Mouse (Mus musculus): ENCODE measurements at regions not wholly inside any gene's neighbourhood (a gene's known extent, or its start where the extent isn't known, plus 50 kb on each side); places are given as distances from the start of the nearest gene placed in this dataset.

DNA sequence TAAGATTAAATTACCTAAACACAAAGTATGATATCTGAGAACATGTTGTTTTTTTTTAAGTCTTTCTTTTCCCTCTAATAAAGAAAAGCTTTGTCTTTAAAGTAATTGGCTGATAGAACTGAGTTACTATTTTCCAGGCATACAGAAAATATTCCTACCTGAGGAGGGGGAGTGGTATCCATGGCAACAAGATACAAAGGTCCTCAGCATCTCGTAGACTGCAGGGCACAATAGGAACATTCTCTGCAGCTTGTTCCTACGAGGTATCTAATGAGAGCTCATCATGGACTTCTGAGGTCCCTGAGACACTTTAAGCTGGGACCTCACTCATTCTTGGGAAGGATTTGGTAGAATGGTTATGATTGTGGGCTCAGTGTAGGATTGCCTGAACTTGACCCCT is 225.5 kb upstream of the Cdh4 start:
- no peak for DNase-seq (ENCODE audit: low read depth, low spot score)

DNA sequence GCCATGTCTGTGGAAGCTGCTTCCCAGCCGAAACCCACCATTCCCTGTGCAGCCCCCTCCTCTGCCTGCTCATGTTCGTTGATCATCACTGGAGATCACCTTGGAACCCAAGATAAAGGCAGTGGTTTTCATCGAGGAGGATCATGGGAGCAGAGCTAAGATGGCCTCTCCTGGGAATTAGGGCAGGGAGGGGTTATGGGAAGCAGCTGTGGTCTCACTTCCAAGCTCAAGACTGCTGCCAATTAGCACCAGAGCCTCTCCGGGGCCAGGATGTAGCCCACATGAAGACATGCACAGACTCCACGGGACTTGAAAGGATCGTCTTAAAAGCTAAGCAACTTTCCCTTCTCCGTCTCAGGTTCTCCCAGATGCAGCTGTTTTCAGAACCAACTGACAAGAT is 214.1 kb upstream of the Cdh4 start:
- DNase-seq (ENCODE audit: low read depth, low spot score): peak; percentile 7

GRCm38 (mm10) chr2:179231708-179232354 is 210.4 kb upstream of the Cdh4 start:
- no peak for DNase-seq (ENCODE audit: low read depth, low spot score)

DNA sequence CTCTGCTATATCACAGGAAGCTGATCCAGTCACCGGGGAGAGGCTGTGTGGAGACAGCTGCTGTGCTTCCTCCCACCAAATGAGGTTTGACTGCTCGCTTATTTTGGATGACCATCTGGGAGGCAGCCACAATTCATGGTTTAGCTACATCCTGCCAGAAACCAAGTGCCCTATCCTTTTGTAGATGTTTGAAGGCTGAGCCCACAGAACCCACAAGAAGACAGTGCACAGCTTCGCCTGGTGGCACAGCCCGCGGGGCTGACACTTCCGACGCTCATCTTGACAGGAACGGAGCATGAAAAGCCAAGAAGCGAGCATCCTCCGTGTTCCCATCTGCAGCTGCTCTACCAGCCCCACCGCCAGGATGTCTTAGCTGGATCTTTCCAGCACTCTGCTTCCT is 204.1 kb upstream of the Cdh4 start:
- DNase-seq (ENCODE audit: low read depth, low spot score): no peak

- no peak for DNase-seq (ENCODE audit: low read depth, low spot score)
Observed at GRCm38 (mm10) chr2:179260892-179261291, 181.3 kb upstream of the Cdh4 start.

DNA sequence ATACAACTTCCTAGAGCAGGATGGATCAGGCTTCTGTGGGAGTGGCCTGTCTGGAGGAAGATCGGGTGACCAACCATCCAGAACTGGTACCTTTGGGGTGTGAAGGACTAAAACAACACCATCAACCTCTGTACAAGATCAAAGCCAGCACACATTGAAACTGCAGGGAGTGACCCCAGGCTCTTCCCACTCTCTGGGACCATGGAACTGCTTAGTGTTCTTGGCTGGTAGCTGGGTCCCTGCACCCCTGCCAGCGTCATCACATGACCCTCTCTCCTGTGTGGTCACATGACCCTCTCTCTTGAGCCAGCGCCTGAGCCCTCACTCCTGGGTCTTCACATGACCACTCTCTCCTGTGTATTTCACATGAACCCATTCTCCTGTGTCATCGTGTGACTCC is 178.3 kb upstream of the Cdh4 start:
- no peak for DNase-seq (ENCODE audit: low read depth, low spot score)

DNA sequence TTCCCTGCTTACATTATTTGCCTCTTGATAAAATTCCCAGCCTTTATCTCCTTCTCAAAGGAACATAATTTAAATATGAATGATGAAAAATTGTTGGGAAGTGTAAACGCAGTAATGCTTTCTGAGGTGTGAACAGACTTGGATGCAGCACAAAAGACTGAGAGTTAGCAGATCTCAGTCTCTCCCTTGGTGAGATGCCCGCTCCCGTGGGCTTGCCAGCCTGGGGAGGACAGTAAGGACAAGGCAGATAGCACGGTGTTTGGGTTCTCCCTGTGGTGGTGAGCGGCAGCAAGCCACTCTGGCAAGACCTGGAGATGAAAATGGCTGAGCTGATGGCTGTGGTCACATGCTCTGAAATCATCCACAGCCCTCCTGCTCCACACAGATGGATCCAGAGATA is 176.8 kb upstream of the Cdh4 start:
- no peak for DNase-seq (ENCODE audit: low read depth, low spot score)

DNA sequence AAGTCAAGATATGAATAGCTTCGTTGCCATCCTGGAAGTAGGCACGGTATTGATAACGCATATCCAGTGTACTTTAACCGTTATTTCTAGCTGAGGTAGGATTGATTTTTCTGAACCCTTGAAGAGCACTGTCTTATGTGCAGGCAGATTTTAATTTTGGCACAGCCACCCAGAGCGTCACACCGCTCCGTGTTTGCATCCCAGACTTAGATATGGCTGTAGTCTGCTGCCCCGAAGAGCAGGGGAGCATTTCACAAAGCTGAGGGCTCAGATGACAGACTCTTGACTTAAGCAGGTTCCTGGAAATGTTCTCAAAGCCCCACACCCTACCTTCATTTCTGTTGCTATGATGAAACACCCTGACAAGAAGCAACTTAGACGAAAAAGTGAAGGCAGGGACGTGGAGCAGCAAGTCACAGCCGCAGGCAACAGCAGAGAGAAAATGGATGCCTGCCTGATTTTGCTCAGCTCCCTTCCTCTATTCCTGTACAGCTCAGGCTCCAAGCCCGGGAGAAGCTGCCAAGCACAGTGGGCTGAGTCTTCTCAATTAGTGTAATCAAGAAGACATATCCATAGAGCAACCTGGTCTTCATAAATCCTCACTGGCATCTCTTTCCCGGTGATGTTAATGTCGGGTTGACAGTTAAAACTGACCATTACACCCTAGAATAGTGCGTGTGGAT is 164.9 kb upstream of the Cdh4 start:
- DNase-seq (ENCODE audit: low read depth, low spot score): no peak

- no peak for DNase-seq (ENCODE audit: low read depth, low spot score)
Observed at GRCm38 (mm10) chr2:179277887-179278282, 164.3 kb upstream of the Cdh4 start.

- no peak for DNase-seq (ENCODE audit: low read depth, low spot score)
Observed at GRCm38 (mm10) chr2:179282276-179282675, 160.0 kb upstream of the Cdh4 start.

DNA sequence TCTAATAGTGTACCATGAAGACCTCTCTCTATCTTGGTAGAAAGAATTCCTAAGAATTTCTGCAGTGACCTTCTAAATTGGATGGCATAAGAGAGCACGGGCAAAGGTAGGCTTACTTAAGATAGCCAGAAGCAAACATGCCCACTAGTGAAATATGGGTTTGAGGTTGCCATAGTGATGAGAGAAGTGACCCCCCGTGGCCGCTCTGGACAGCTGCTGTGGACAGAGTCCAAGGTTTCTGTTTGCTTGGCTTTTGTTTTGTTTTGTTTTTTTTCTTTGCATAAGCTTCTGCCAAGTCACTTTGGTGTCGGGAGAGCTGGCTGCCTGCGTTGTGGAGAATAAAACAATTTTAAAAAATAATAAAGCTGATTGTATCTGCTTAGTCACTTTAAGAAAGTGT is 151.8 kb upstream of the Cdh4 start:
- no peak for DNase-seq (ENCODE audit: low read depth, low spot score)

- DNase-seq (ENCODE audit: low read depth, low spot score): no peak
Observed at GRCm38 (mm10) chr2:179291046-179291563, 151.1 kb upstream of the Cdh4 start.

- no peak for DNase-seq (ENCODE audit: low read depth, low spot score)
Observed at GRCm38 (mm10) chr2:179291958-179292357, 150.3 kb upstream of the Cdh4 start.

- DNase-seq (ENCODE audit: low read depth, low spot score): no peak
Observed at GRCm38 (mm10) chr2:179292566-179292965, 149.7 kb upstream of the Cdh4 start.

GRCm38 (mm10) chr2:179293114-179293513 is 149.1 kb upstream of the Cdh4 start:
- no peak for DNase-seq (ENCODE audit: low read depth, low spot score)

GRCm38 (mm10) chr2:179297057-179297456 is 145.2 kb upstream of the Cdh4 start:
- DNase-seq (ENCODE audit: low read depth, low spot score): no peak

DNA sequence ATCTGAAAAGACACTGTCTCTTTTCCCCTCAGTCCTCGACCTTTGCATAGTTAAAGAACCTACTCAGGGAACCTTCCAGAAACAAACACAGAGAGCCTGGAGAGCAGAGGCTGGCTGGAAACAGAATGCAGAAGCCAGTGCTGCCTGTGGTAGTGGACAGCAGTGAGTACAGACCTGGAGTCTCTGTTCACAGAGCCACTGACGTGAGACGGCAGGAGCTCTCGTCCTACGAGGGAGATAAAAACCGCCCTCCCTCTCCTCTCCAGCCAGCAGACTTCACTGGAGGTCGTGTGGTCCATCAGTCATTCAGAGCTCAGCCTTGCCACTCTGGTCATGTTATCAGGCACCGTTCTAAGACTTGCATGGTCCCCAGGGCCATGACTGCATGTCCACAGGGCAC is 138.5 kb upstream of the Cdh4 start:
- no peak for DNase-seq (ENCODE audit: low read depth, low spot score)

DNA sequence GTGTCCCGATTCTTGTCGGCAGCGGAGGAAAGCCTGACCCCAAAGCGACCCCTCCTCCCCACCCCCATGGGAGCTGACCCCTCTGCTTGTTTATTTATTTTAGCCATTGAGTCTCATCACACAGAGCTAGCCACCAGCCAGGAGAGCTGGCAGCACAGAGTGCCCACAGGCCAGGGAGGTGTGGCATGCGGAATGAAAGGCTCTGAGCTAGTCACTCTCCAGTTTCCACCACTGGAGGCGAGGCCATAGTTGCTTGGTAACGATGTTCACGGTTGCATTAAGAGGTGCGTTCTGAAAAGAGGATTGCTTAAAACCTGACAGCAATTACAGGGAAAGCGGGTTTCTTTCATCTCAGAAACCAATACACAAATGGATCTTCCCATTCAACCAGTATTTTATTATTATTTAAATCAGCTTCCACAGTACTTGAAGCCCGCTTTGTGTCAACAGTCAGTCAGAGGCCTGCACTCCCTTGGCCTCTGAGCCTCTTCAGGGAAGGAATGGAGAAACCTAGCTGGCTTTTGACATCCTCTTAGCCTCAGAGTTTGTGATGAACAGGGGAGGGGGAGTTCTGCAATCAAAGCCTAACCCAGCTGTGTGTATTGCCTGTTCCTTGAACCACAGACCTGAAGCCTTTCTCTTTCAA is 134.8 kb upstream of the Cdh4 start:
- DNase-seq (ENCODE audit: low read depth, low spot score): no peak

DNA sequence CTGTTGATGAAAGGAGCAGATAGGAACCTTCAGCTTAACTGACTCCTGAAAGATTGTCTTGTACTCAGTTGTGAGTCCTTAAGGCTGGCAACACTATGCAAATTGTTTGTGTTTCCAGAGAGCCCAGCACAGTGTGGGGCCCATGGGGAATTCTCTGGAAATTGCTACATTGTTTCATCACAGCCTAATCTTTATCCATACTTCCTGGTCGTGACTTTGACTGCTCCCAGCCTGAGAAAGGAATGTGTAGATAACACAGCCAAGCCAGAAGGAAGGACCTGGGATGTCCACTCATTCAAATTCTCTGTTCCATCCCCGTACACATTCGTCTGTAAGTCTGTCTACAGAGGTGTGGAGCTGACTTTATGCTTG is 134.3 kb upstream of the Cdh4 start:
- DNase-seq (ENCODE audit: low read depth, low spot score): no peak

DNA sequence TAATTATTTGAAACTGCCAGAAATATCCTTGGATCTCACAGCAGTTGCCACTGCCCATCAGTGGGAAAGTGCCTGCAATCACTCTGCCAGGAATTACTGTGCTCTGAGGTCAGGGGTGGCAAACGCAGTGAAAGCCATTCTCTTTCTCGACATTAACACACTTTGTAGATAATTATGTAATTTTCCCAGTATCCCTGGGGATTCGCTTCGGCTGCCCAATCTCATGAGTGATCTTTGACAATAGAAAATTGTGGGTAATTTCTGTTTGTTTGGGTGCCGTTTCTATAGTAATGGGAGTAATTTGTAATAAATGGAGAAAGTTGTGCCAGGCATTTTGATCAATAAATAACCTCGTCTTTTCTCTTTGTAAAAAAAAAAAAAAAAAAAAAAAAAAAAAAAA is 124.2 kb upstream of the Cdh4 start:
- DNase-seq (ENCODE audit: low read depth, low spot score): no peak

DNA sequence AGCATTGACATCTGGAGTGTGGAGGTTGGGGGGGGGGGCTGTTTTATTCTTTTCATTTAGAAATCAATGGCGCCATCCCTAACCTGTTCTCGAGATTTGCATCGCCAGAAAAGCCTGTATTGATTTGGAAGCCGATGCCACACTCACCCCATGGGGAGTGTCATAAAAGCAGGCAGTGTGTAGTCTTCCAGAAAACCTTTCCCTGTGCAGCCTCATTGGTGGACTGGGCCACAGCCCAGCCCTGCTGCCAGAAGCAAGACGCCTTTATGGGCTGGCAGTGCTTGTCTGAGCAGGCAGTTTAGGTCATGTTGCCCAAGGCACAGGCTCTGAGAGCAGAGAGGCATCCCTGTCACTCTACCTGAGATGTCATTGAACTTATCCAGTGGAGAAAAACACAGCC is 117.0 kb upstream of the Cdh4 start:
- DNase-seq (ENCODE audit: low read depth, low spot score): no peak

DNA sequence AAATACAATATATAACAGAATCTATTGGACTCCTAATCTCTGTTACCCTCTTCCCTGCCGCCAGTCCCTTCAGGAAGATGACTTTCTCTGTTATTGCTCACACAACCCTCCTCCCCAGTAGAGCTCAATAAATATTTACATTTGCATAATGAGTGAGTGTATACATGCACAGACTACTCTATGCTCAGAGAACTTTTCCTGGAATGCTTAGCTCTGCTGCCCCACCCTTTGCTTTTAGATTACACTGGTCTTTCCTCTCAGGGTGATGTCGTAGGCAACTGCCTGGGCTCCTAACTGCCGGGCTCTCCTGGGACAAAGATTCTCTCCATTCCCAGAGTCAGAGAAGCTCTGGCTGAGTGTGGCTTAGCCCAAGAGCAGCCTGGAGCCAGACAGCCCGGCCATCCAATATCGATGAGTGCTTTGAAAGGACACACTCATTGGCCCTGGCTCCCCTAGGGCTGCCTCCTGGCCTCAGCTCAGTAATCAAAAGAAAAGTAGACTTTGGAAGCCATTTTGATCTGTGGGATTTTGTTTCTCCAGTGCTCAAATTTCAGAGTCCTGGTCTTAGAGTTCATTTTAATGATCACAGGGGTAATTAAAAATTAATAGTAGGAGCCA is 109.2 kb upstream of the Cdh4 start:
- no peak for DNase-seq (ENCODE audit: low read depth, low spot score)

DNA sequence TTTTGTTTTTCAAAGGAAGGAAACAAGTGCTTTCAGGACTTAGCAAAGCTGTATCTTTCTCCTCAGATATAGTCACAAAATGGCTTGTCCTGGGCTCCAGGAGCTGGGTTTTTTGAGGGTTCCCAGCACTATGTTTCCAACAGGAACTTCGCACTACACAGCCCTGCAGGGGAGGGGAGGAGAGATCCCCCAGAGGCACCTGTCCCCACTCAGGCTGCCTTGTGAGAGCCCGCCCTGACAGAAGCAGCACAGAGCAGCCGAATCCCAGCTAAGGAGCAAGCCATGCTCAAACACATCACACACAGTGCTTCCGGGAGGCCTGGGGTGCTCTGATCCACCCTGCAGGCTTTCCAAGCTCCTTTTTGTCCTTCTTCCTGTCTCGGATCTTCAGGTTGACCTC is 108.6 kb upstream of the Cdh4 start:
- no peak for DNase-seq (ENCODE audit: low read depth, low spot score)
